Comparison of ENCODE assay signal across 25 mouse cellular contexts in genomic region chr9:15140546-15140945, GRCm38 (mm10). TPM values are rescaled to one million over a fixed set of nuclear protein-coding genes. Genes with fewer than 3 reads are reported as not detected.
DNase-seq lines count a peak whose midpoint lies in the region; ATAC-seq lines count a peak whose summit lies in the region.
"Had no signal": no experiment of that assay in that cellular context is flagged by ENCODE, and none has a peak within 500 bp of the region (broad histone marks: within the 10 kb centered on the region; RNA-seq: fewer than 3 reads in every experiment).

No protein-coding gene starts in this region.

- no peak overlapping the region for H3K9ac ChIP-seq in heart, embryonic 12.5 days
- H3K9ac ChIP-seq: embryonic facial prominence, embryonic 13.5 days; embryonic facial prominence, embryonic 15.5 days; forebrain, embryonic 12.5 days had no signal

- H3K4me1 ChIP-seq in heart, embryonic 12.5 days (replicated peaks) = no peaks in the 10 kb centered on the region
- H3K4me1 ChIP-seq: embryonic facial prominence, embryonic 13.5 days; embryonic facial prominence, embryonic 15.5 days; forebrain, embryonic 10.5 days; forebrain, embryonic 12.5 days had no signal

- H3K36me3 ChIP-seq in heart, embryonic 12.5 days = no peaks in the 10 kb centered on the region
- H3K36me3 ChIP-seq: embryonic facial prominence, embryonic 13.5 days; embryonic facial prominence, embryonic 15.5 days; forebrain, embryonic 10.5 days; forebrain, embryonic 12.5 days had no signal

- DNase-seq in heart, adult 18-20 months = peak; percentile 7 to 34
- peak; percentile 30 for DNase-seq in heart, adult 8-10 months (ENCODE audit: low spot score)
- no peak for DNase-seq in heart, postnatal 10 days
- DNase-seq: adrenal gland, adult 2 months; adrenal gland, postnatal 10 days; adrenal gland, postnatal 25 days; cerebellum, adult 11 months; cerebellum, adult 18-20 months; cerebellum, adult 8-10 months; cerebellum, adult 9-11 months; cerebellum, postnatal 14 days; cerebellum, postnatal 36 days; embryo, embryonic 11 days had no signal

- no peaks in the 10 kb centered on the region for H3K27me3 ChIP-seq in heart, embryonic 12.5 days (replicated peaks)
- H3K27me3 ChIP-seq: embryonic facial prominence, embryonic 13.5 days; embryonic facial prominence, embryonic 15.5 days; forebrain, embryonic 12.5 days had no signal

- 78% methylated on average over 1 of the region's 1 CpGs for WGBS in heart, embryonic 12.5 days

- H3K27ac ChIP-seq in heart, embryonic 12.5 days (ENCODE audit: poor library complexity, severe bottlenecking) = no peak overlapping the region
- H3K27ac ChIP-seq: embryonic facial prominence, embryonic 13.5 days; embryonic facial prominence, embryonic 15.5 days; forebrain, embryonic 10.5 days; forebrain, embryonic 12.5 days had no signal

- H3K9me3 ChIP-seq in heart, embryonic 12.5 days (replicated peaks) = no peaks in the 10 kb centered on the region
- H3K9me3 ChIP-seq: embryonic facial prominence, embryonic 13.5 days; embryonic facial prominence, embryonic 15.5 days; forebrain, embryonic 10.5 days; forebrain, embryonic 12.5 days had no signal

- ATAC-seq in heart, embryonic 12.5 days (ENCODE audit: insufficient number of reproducible peaks, low FRiP score) = no peak
- ATAC-seq: forebrain, embryonic 14.5 days; forebrain, embryonic 16.5 days had no signal

- no peak overlapping the region for H3K4me3 ChIP-seq in heart, embryonic 12.5 days
- H3K4me3 ChIP-seq: embryonic facial prominence, embryonic 13.5 days; embryonic facial prominence, embryonic 15.5 days; erythroblast, embryonic 14.5 days; forebrain, embryonic 10.5 days; forebrain, embryonic 12.5 days had no signal

- H3K4me2 ChIP-seq in heart, embryonic 12.5 days = no peak overlapping the region
- H3K4me2 ChIP-seq: embryonic facial prominence, embryonic 13.5 days; embryonic facial prominence, embryonic 15.5 days; forebrain, embryonic 12.5 days had no signal

- intact Hi-C loops in heart, postnatal 10 days (cut with DNase I) = no loop called here

RNA-seq across cellular contexts. Expression of gene Hephl1, which starts 28.6 kb away (rescaled TPM):
- total RNA-seq in heart, adult 18-20 months (2021) = under 1 TPM; 0.20 to 0.28 TPM
- not detected in 2 replicates for polyA plus RNA-seq in heart, embryonic 12.5 days (2016; fragmentation: Nextera tagmentation; extraction: Ambion mirVana)
- total RNA-seq in heart, adult 8-10 months (2022) = under 1 TPM; 0.16 to 0.29 (median 0.22) TPM
- total RNA-seq in heart, postnatal 10 days (2021) = under 1 TPM in 1 of 2 experiments, not detected in 1; 0.15 TPM
- total RNA-seq: common myeloid progenitor, adult 5-6 weeks; MEL had no signal
- polyA plus RNA-seq: brain, embryonic 14.5 days; embryonic facial prominence, embryonic 11.5 days; erythroblast, embryonic 14.5 days; forebrain, embryonic 10.5 days; forebrain, embryonic 12.5 days; forebrain, embryonic 14.5 days; forebrain, embryonic 16.5 days had no signal

Comparison
In these comparisons a context has a peak if more than half of its experiments do, and no peak if none do; other contexts are left out.
1. DNase-seq: peak in heart, adult 18-20 months (2 of 2) and heart, adult 8-10 months (single experiment); none in heart, postnatal 10 days (0 of 2).